Mouse (Mus musculus) ovary, adult 18-20 months (tissue): ENCODE results near the gene Tdrd5.
"Not testable (repeated sequence)": the region's sequence is repeated elsewhere in the genome, so short reads cannot be mapped to it uniquely, and the experiment has no call there.

Experiments
- DNase-seq: peaks from one replicate; pipeline ENCODE4 v3.0.0; 2022; ENCODE audit warnings: low spot score, mixed read lengths

Gene Tdrd5

DNA sequence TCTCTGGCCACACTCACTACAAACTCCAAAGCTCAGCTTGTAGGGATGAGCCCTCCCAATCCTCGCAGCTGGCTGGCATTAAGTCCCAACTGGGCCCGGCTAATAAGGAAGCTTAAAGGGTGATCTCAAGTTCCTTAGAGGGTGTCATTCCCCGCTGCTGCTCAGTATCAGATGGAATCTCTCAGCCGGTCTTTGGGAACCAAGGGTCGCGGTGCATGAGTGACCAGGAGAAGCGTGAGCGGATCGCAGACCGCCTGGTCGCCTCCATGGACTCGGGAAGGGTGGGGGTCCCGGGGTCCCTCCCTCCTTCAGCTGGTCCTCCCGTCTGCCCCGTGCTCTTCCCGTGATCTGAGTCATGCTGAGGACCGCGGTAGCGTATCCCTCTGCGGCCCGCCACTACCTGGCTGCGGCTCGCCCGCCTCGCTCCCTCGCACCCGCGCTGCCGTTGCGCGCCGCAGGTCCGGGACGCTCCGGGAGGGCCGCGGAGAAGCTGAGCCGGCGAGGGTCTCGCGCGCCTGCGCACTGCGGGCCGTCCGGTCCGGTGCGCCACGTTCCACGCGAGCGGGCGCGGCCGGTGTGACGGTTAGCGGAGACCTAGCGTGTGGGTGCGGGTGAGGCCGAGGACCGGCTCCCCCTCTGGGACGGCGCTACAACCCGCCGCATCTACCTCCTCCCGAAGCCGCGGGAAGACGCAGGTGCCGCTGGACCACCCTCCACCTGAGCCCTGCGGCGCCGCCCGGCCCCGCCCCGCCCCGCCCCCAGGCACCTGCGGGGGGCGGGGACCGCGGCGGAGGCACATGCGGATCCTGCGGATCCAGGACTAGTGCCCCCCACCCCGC lies at the start of gene Tdrd5:
Gene Tdrd5, minus strand, starts transcription at position 754 of the 839 bp plus-strand sequence.
- peak; percentile 13 for DNase-seq

GRCm38 (mm10) chr1:156352466-156352865 lies 49.0 kb upstream of the Tdrd5 start:
- no peak for DNase-seq

- no peak for DNase-seq
Measured at GRCm38 (mm10) chr1:156350441-156350840, 47.0 kb upstream of the Tdrd5 start.

GRCm38 (mm10) chr1:156349031-156349430 lies 45.6 kb upstream of the Tdrd5 start:
- DNase-seq, result no peak

DNA sequence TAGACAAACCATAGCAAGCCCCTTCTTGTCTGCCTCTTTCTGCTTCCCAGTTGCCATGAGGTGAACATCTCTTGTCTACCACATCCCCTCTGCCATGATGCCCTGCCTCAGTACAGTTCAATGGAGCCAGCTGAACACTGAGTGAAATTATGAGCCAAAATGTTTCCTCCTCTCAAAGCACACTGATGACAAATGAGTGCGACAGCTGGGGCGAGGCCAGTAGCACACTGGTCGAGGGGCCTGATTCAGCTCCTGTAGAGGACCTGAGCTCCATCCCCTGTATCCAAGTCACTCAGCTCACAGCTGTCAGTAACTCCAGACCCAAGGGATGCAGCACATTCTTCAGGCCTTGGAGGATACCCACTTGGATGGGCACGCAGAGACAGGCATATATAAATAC lies 42.2 kb upstream of the Tdrd5 start:
- no peak for DNase-seq

- no peak for DNase-seq
Measured at GRCm38 (mm10) chr1:156344433-156344832, 41.0 kb upstream of the Tdrd5 start.

- DNase-seq, result no peak
Measured at GRCm38 (mm10) chr1:156340847-156341246, 37.4 kb upstream of the Tdrd5 start.

- no peak for DNase-seq
Measured at GRCm38 (mm10) chr1:156323126-156323525, 19.7 kb upstream of the Tdrd5 start.

- DNase-seq, result no peak
Measured at GRCm38 (mm10) chr1:156310630-156311029, 7.2 kb upstream of the Tdrd5 start, which contains the start of gene Nphs2. TSS of gene Nphs2 (plus strand) at chr1:156310727.

DNA sequence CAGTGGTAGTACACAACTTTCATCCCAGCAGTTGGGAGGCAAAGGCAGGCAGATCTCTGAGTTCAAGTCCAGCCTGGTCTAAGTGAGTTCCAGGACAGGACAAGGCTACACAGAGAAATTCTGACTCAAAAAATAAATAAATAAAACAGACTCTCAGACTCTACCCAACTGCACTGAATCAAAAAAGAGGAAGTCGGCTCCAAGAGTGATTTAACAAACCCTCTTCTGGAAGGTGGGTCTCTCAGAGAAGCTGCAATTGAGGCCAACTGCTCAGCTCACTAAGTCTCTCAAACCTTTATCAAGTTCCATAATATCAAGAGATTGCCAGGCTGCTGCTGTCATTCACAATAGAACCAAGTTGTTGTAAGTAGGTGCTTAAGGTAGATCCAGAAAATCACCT lies 5.1 kb upstream of the Tdrd5 start:
- no peak for DNase-seq

DNA sequence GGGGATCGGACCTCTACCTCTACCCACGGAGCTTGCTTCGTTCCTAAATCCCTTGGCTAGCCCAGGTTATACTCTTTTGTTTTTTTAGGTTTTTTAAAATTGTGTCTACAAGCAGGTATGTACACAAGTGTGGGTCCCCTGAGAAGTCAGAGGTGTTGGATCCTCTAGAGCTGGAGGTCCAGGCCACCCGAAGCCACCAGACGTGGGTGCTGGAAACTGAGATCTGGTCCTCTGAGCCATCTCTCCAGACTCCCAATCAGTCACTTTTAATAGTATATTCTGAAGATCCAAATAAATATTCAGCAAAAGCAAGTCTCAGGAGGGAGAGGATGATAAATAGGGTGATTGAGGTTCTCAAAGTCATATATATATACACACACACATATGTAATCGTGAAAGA lies 13.4 kb downstream of the Tdrd5 start:
- no peak for DNase-seq

- DNase-seq, result not testable (repeated sequence)
Measured at GRCm38 (mm10) chr1:156289222-156289587, 14.3 kb downstream of the Tdrd5 start.

DNA sequence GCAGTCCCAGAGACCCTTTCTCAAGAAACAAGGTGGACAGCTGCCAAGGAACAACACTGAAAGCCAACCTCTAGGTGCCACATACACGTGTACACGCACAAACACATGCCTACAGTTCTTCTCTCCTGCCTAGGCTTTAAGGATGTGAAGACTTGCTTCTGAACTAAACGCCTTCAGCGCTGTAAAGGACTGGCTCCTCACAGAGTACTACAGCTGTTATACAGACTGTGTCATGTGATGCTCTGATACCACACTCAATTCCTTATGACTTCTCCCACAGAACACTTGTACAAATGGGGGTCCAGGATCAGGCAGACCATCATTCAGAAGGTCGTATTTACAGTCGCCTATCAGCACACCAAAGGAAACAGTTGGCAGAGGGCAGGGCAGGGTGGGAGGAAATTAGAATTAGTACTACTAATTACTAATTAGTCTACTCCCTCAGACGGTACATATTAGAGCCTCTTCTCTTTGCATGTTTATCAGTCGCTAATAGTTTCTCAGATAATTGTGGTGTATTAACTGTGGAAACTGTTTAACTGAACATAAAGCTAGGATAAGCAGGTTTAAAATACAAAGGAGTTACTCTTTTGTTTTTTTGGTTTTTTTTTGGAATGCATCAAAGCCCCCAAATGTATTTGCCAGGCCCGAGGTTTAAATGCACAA lies 14.8 kb downstream of the Tdrd5 start:
- no peak for DNase-seq

- DNase-seq, result no peak
Measured at GRCm38 (mm10) chr1:156285541-156285896, 17.9 kb downstream of the Tdrd5 start.

DNA sequence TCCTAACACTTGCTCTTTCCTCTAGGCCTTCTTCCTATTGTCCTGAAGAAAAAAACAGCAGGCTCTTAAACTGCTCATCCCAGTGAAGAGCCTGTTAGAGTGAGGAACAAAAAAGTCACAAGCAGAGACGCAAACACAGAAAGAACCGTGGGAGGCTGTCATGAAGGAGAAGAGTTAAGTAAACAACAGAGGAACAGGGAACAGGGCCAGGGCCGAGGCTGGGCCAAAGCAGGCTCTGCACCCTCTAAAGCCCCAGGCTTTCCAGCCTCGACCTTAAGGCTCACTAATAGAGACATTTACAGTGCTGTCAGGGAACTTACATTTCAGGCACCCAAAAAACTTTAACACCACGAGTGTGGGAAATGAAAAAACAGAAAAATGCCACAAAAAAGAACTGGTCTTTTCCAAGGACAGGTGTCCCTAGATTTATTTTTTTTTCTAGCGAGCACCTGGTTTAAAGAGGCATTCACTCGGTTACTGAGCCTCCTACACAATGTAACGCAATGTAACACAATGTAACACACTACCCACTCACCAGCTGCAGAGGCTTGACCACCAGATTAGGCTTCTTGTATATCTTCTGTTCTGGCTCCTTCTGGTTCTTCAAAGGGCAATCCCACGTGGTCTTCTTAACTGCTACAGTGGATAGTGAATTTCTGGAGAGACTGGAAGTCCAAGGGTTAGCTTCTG lies 18.5 kb downstream of the Tdrd5 start:
- DNase-seq, result peak; percentile 39

- DNase-seq, result no peak
Measured at GRCm38 (mm10) chr1:156284207-156284606, 19.3 kb downstream of the Tdrd5 start.

DNA sequence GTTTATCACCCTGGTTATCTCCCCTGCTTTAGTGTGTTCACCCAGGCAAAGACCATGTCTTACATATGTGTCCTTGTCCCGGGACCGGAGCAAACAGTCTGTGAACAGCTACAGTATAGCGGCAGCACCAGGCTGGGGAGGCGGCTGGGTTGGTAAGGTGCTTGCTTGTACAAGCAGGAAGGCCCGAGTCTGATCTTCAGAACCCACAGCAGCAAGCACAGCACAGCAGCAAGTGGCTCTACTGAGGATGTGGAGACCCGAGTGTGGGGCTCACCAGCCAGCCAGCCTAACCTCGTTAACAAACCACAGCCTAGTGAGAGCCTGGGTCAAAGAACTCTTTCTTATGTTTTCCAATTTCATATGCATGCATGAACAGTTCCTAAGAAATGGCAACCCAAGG lies 23.3 kb downstream of the Tdrd5 start:
- no peak for DNase-seq

DNA sequence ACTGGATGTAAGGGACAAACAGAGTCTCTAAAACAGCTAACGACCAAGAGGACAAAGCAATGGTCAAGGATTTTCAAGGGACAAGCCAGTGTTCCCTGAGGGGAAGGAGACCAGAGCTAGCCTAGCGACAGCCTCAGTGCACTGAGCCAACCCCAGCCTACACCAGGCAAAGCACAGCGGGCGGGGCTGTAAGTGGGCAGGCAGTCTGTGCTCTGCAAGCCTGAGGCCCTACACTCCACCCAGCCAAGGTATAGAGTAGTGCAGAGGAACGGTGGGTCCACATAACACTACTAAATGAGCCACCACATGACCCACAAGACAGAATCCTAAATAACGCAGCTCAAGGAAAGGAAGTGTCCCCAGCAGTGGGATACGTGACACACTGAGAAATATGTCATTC lies 29.8 kb downstream of the Tdrd5 start:
- DNase-seq, result no peak

- no peak for DNase-seq
Measured at GRCm38 (mm10) chr1:156271654-156272053, 31.8 kb downstream of the Tdrd5 start.

DNA sequence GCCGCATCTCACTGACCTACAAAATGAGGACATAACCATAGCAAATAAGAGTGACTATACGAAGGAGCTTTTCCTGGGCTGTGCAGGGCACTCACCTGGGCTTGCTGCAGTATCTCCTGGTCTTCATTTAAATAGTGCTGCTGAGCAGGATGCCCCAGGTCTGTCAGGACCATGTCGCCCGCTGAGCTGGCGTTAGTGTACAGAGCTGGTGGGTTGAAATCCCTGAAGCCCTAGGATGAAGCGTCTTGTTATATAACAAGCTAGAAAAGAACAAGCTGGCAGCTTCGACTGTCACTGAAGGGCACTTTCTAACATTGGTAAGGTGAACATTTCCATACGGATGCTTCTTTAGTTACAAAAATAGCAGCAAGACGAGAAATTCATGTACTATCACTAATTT lies 33.0 kb downstream of the Tdrd5 start:
- DNase-seq, result no peak

- not testable (repeated sequence) for DNase-seq
Measured at GRCm38 (mm10) chr1:156268546-156268945, 34.9 kb downstream of the Tdrd5 start.

- DNase-seq, result no peak
Measured at GRCm38 (mm10) chr1:156263946-156264345, 39.5 kb downstream of the Tdrd5 start.

- peak; percentile 28 for DNase-seq
Measured at GRCm38 (mm10) chr1:156263352-156263751, 40.1 kb downstream of the Tdrd5 start.
